Mouse (Mus musculus) testis, adult 2 months (tissue): ENCODE results near the gene Rps19. TPM values are rescaled to one million over a fixed set of nuclear protein-coding genes. Genes with fewer than 3 reads are reported as not detected.
A peak's percentile ranks its signal among the peaks of the same experiment; 100 is the strongest.

ENCODE experiments used
- H3K27ac ChIP-seq: fragments of 200-500 bp; 2 replicates; pipeline ENCODE4 v1.5.1; 2012; ENCODE audit warnings: low read depth, low read length; ENCODE audit not compliant: control insufficient read depth, insufficient read depth
- H3K27me3 ChIP-seq: fragments of 200-500 bp; 2 replicates; pipeline ENCODE4 v1.6.1; 2012; ENCODE audit warnings: mild to moderate bottlenecking, low read length, moderate library complexity; ENCODE audit not compliant: control insufficient read depth, insufficient read depth
- H3K36me3 ChIP-seq: fragments of 200-500 bp; 2 replicates; pipeline ENCODE4 v1.6.1; 2012; ENCODE audit warnings: mild to moderate bottlenecking, low read length; ENCODE audit not compliant: control insufficient read depth, insufficient read depth
- H3K4me1 ChIP-seq: fragments of 200-500 bp; 2 replicates; pipeline ENCODE4 v1.6.1; 2012; ENCODE audit warnings: low read length; ENCODE audit not compliant: control insufficient read depth, insufficient read depth
- H3K4me3 ChIP-seq: fragments of 200-500 bp; 2 replicates; pipeline ENCODE4 v1.5.1; 2012; ENCODE audit warnings: low read depth, mild to moderate bottlenecking, low read length, moderate library complexity, mixed read lengths; ENCODE audit not compliant: control insufficient read depth
- CTCF ChIP-seq: fragments of 200-500 bp; IDR thresholded peaks from 2 replicates; pipeline ENCODE4 v1.5.1; 2012; ENCODE audit warnings: low read depth, mild to moderate bottlenecking, inconsistent platforms, low read length, moderate library complexity; ENCODE audit not compliant: control insufficient read depth, insufficient read depth, insufficient replicate concordance
- POLR2A ChIP-seq: fragments of 200-500 bp; IDR thresholded peaks from 2 replicates; pipeline ENCODE4 v1.6.1; 2012; ENCODE audit warnings: low read depth, mild to moderate bottlenecking, inconsistent platforms, low read length, moderate library complexity; ENCODE audit not compliant: control insufficient read depth
- polyA plus RNA-seq: library from polyadenylated mRNA; depleted of rRNA; stranded (reverse); fragments of >200 nt; gene quantifications from 2 replicates; pipeline ENCODE4 v1.2.3, GENCODE M21; 2012

The Rps19 gene
- polyA plus RNA-seq, 1 experiment: 122 TPM

DNA sequence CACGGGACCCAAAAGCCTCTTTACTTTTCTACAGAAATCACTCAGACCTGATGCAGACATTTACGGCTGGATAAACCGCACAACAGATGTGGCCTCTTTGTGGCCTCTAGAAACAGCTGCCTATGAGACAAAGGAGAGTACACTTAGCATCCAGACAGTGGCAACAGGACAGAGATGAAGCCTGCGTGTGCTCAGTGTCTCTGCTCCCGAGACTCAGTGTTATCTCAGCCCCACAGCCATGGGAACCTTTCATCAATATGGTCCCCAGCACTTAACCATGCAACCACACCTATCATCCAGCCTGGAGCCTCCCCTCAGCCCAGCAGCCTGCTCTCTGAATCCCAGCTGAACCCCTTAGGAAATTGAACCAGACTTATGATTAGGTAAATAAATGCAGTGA lies 24.9 kb upstream of the Rps19 start:
- Histone ChIP-seq H3K27me3 (no peaks in the 10 kb centered on the region), H3K27ac (no peak overlapping the region), H3K4me3 (no peak overlapping the region), H3K36me3 (no peaks in the 10 kb centered on the region; the same call in 1 of the 2 replicates), H3K4me1 (no peaks in the 10 kb centered on the region)
- TF ChIP-seq POLR2A: no peak
- TF ChIP-seq CTCF: no peak

DNA sequence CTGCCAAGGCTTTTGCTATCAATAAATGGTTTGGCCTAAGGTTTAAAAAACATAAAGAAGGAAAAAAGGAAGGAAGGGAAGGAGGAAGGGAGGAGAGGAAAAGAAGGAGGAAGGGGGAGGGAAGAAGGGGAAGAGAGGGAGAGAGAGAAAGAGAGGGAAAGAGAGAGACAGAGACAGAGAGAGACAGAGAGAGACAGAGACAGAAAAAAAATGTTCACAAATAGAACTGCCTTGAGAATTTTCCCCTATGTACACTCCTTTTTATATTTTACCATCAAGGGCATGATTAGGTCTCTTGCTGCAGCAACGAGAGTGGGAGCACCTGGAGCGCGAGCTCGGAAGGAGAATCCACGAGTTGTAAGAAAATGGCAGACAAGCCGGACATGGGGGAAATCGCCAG lies 22.3 kb upstream of the Rps19 start, which contains the start of gene Gm9844:
Gene Gm9844, plus strand, starts transcription at position 301 of the 400 bp plus-strand sequence.
- H3K4me1 ChIP-seq: no peaks in the 10 kb centered on the region
- no peaks in the 10 kb centered on the region; the same call in 1 of the 2 replicates for H3K36me3 ChIP-seq
- no peaks in the 10 kb centered on the region for H3K27me3 ChIP-seq
- H3K27ac ChIP-seq: no peak within 1 kb of the TSS
- no peak for TF ChIP-seq CTCF
- TF ChIP-seq POLR2A: no peak
- no peak within 1 kb of the TSS for H3K4me3 ChIP-seq

DNA sequence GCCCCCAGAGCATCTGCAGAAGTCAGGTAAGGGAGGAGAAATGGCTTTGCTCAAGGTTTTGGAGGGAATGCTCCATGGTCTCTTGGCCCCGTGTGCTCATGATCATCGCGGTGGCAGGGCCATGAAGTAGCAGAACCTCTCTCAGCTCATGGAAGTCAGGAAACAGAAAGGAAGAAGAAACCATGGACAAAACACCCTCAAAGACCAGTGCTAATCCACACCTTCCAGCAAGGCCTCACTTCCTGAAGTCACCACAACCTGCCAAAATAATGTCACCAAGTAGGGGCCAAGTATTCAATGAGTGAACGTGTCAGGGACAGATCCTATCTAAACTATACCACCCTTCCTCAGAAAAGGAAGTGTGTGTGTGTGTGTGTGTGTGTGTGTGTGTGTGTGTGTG lies 21.3 kb upstream of the Rps19 start:
- Histone ChIP-seq H3K36me3 (no peaks in the 10 kb centered on the region; the same call in 1 of the 2 replicates), H3K27me3 (no peaks in the 10 kb centered on the region), H3K27ac (no peak overlapping the region), H3K4me3 (no peak overlapping the region), H3K4me1 (no peaks in the 10 kb centered on the region)
- TF ChIP-seq POLR2A (no peak), CTCF (no peak)

DNA sequence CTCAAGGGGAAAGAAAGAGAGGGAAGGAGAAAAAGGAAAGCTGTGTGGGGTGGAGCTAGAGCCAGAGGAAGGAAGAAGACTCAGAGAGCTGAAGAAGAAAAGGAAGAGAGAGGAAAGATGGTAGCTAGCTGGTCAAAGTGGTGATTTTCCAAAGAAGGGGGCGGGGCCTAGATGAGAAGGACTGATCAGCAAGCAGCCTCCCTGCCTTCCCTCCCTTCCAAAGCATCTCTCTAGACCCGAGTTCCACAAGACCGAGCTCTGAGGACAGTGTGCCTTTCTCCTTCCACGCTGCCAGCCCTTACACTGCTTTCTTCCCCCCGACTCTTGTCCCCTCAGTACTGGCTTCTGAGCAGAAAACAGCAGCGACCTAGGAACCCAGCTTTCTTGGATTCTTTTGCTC lies 20.0 kb upstream of the Rps19 start:
- Histone ChIP-seq H3K36me3 (no peaks in the 10 kb centered on the region; the same call in 1 of the 2 replicates), H3K4me3 (no peak overlapping the region), H3K27ac (no peak overlapping the region), H3K4me1 (no peaks in the 10 kb centered on the region), H3K27me3 (no peaks in the 10 kb centered on the region)
- TF ChIP-seq CTCF (no peak), POLR2A (no peak)

DNA sequence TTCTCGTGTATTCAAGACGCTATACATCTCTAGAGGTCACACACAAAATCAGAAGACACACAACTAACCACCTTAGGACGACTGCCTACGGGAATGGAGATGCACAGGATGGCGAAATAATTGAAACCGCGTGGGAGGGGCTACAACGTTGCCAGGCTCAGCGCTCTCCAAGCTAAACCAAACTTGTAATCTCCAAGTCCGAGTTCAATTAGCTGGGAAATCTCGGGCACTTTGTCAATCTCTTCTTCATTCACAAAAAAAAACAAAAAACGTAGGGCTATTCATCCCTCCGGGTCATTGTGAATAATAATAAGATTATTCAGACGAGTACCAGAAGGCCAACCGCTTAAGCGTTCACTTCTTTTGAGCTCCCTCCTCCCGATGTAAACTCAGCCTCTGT lies 15.1 kb upstream of the Rps19 start:
- H3K27ac ChIP-seq: peak overlapping the region; percentile 96
- no peaks in the 10 kb centered on the region for H3K27me3 ChIP-seq
- H3K36me3 ChIP-seq: no peaks in the 10 kb centered on the region; the same call in 1 of the 2 replicates
- TF ChIP-seq CTCF: no peak
- H3K4me1 ChIP-seq: no peaks in the 10 kb centered on the region
- peak overlapping the region; percentile 93 for H3K4me3 ChIP-seq

DNA sequence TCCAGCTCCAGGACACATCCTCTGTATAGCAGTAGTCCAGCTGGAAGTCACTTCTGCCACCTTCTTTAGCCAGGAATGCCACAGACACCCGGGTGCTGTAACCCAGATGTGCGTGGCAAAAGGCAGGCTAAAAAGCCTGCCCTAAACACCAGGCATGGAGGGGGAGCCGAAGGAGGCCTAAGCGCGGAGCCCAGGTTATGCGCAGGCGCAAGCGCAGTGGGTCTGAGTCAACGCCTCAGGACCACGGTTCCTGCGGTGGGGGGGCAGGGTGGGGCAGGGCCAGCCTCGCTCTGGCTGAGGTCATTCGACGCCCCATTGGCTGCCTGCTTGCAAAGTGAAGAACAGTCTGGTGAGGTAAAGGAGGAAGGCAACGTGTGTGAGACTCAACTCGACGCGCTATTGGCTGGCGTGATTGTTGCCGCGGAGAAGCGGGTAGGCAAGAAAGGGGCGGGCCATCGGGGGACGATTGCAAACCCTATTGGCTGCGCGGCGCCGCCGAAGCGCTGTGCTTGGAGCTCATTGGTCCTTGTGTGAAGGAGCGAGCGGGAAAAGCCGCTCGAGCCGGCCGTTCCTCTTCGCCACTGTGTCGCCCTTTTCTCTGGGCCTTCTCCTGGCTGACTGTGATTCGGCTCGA lies 14.5 kb upstream of the Rps19 start, which contains the start of the genes Lypd4 and Dmrtc2:
Gene Lypd4, minus strand, starts transcription at position 410 of the 634 bp plus-strand sequence.
Gene Dmrtc2, plus strand, starts transcription at position 526 of the 634 bp plus-strand sequence.
- Histone ChIP-seq H3K4me3 (peak within 1 kb of the TSS; percentile 93), H3K4me1 (no peaks in the 10 kb centered on the region), H3K27me3 (no peaks in the 10 kb centered on the region), H3K27ac (peak within 1 kb of the TSS; percentile 96), H3K36me3 (no peaks in the 10 kb centered on the region; the same call in 1 of the 2 replicates)
- TF ChIP-seq POLR2A (peak; percentile 88), CTCF (no peak)

DNA sequence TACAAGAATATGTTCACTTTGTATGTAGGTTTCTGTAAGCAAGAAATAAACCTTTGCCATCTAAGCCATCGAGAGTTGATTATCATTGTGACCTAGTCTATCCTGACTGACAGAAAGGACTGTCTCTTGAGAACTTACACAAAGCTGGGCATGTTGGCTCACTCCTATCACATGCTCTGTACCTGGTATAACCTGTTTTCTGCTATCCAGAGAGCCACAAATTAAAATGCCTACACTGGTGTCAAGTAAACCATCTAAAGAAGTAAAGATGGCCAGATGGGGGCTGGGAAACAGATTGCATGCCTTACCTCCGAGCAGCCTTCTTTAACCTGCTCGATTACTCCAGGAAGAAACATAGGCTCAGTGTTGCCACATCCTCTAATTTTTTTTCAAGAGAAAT lies 6.6 kb upstream of the Rps19 start:
- Histone ChIP-seq H3K27me3 (no peaks in the 10 kb centered on the region), H3K27ac (no peak overlapping the region), H3K4me1 (no peaks in the 10 kb centered on the region; the same call in 1 of the 2 replicates), H3K4me3 (no peak overlapping the region), H3K36me3 (no peaks in the 10 kb centered on the region)
- no peak for TF ChIP-seq POLR2A
- TF ChIP-seq CTCF: no peak
